Mouse (Mus musculus) layer of hippocampus, adult 9-10 months (tissue): ENCODE measurements around the gene Tns3.

Experiments used
- DNase-seq: peaks from one replicate; pipeline ENCODE4 v3.0.0; 2022; ENCODE audit warnings: low spot score

Gene Tns3

DNA sequence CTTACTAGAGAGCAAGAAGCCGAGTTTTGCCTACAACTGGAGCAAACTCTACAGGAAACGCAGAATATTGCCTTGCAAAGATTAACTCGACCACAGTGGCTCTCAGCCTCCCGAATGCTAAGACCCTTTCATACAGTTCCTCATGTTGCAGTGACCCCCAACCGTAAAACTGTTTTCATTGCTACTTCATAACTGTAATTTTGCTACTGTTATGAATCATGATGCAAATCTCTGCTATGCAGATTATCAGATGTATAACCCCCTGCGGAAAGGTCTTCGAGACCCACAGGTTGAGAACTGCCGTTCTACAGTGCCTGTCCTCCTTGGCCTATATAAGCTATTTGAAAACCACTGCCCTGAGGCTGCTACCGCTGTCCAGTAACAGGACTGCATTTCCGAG is 46.0 kb downstream of the Tns3 start:
- no peak for DNase-seq

DNA sequence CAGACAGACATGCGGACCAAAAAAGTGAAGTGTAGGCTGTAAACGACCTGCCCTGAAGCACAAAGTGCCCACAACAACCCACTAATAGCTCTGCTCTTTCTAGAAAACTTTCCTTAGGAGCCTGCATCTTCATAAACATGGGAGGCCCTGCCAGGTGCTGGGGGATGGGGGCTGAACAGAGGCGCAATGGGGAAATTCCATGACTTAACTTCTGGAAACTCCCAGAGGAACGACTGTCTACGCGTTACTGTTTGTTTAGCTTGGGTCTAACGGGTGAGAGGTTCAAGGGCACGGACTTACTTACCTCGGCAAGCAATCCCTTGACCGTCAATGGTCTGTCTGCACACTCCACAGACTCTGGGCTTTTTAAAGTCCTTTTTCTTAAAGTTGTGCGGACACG is 48.9 kb downstream of the Tns3 start:
- no peak for DNase-seq

DNA sequence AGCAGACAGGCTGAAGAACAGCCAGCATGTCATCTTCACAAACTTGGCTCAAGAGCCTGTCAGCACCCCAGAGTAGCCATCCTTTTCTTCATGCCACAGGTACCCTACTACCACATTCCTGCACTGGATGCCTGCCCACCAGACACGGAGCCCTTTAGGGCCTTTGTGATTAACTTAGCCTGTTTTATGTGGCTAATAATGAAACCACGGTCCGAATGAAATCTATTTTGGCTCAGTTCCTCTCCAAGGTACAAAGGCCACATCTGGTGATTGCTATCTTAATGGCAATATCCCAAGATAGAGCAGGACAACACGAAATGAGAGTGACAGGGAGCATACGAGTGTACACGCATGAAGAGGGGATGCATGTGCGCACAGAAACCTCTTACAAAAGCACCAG is 53.9 kb downstream of the Tns3 start:
- no peak for DNase-seq

DNA sequence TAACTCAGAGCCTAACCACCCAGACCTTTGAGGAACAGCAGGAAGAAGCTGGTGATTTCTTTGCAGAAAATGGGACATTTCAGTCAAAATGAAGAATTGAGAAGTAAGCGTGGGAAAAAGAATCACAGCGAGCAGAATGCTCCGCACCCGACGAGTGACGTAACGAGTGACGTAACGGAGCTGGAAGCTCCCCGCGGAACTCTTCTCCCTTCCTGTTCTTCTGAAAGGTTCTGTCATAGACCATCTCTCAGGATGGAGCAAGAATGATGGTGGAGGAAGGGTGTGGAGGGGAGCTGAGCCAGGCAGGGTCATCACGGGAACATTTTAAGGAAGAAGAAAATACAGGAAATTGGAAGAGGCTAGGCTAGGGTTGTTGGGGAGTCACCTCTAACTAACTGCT is 54.5 kb downstream of the Tns3 start:
- no peak for DNase-seq

DNA sequence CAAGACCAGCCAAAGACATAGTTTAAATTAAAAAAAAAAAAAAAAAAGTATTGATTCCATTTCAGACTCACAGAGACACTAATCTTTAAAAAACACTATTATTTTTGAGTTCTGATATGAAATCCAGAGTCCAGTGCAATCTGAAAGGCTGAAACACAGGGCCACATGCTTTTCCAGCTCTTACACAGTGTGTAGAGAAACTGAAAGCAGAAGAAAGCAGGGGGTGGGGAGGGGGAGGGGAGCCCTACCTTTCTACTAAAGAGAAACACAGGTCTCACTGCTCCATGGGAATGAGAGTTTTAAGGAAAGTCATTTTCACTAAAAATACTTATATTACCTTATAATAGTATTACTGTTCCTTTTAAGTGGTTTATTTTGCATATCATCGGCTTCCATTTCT is 57.2 kb downstream of the Tns3 start:
- no peak for DNase-seq

DNA sequence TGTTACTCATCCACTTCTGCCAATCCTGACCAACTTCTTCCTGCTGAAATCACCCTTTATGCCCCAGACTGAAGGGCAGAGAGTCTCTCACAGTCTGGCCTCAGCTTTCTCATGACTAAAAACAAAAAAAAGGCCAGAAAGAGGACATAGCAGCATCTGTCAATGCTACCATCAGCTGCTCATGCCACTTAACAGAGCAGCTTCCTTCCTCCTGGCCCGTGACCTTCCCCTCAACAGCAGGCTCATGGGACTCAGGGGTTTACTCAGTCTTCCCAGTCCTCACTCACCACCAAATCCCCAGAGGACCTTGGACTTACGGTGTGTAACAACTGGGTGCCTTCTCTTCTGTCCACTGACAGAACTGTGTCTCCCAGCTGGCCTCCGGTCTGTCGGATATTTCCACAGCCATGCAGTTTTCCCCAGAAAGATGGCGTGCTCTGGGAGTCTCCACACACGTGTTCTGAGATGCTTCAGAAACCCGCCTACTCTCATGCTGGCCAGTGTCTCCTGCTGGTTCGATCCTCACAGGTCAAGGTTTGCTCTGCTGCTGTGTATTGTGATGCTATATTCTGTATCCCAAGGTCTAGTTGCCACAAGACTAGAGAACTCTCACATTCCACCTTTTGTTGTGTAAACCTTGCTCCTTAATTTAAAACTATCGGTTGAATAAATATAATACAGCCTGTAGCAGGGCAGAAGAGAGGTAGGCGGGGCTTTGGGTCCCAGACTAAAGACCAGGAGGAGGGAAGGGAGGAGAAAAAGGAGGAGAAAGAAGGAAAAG is 59.4 kb downstream of the Tns3 start:
- DNase-seq = no peak

DNA sequence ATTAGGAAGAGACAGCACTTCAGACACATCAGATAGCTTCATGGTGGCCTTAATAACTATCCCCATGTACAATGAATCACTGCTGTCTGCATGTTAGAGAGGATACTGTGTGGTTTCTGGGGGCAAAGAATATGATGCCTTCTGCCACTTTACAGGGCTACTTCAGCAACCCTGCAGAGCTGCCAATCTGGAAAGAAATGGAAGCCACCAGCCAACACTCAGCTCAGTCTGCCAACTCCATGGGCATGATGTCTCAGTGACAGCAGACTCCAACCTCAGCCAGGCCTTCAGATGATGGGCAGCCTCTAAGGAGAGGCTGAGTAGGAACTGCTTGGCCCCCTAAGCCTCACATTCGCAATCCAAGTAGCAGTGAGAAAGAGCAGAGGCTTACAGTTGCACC is 61.7 kb downstream of the Tns3 start:
- no peak for DNase-seq

DNA sequence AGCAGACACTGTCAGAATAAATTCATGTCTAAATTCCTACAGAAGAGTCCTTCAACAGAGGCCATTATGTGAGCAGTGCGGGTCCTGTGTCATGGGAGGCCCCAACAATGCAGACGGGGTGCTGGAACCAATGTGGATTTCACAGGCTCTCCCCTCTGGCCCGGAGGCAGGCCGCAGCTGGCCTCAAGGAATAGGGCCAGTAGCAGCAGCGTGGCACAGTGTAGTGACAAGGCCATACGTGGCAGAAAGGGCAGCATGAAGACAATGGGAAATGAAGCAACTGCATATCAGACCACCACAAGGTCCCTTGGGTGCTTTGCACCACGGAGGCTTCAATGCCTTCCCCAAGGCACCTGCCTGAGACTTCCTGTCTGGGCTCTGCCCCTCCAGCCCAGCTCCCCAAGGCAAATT is 62.9 kb downstream of the Tns3 start:
- DNase-seq = no peak

DNA sequence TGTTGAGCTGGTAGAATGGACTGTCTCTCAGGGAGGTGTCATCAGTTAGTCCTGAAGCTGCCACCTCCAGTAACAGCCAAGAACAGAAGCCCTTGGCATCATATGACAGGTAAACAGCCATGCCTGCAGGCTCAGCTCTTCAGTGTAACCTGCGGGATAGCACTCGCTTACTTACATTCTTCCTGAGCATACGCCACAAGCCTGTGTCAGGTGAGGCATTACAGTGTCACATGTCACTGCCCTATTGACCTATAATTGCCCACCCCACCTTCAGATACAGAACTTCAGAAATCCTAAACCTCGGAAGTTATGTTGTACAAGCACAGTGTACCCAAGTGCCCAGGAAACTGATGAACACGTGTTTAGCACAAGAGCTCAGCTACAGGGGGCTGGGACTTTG is 68.7 kb downstream of the Tns3 start:
- no peak for DNase-seq

DNA sequence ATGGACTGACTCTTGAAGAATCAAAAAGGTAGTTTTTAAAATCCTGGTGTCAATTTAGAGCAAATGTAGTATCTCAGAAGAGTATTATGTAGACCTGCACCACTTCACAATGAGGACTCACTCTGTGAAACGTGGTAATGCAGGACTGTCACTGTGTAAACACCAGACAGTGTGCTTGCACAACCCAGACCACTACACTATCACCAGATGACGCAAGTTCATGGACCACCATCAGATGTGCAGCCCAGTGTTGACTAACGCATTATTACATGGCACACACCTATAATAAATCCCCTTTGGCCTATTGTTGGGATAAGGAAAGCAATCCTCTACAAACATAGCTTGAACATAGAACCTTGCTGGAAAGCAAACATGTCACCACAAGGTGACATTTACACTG is 71.2 kb downstream of the Tns3 start:
- no peak for DNase-seq

DNA sequence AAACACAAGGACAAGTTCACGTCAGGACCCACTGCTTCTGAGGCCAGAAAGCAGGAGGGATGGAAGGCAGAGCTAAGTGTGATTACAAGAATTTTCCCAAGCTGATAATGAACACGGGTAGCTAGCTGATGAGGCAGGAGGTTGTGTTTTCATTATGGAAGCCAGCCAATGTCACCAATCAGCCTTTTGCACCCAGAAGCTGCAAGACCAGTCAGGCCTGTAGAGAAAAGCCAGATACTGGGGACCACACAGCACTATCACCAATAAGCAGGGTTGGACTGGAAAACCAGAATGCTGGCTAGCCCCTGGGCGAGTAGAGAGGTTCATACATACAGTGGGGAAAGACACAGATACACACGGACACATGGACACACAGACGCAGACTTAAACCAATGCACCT is 73.1 kb downstream of the Tns3 start:
- DNase-seq = no peak

DNA sequence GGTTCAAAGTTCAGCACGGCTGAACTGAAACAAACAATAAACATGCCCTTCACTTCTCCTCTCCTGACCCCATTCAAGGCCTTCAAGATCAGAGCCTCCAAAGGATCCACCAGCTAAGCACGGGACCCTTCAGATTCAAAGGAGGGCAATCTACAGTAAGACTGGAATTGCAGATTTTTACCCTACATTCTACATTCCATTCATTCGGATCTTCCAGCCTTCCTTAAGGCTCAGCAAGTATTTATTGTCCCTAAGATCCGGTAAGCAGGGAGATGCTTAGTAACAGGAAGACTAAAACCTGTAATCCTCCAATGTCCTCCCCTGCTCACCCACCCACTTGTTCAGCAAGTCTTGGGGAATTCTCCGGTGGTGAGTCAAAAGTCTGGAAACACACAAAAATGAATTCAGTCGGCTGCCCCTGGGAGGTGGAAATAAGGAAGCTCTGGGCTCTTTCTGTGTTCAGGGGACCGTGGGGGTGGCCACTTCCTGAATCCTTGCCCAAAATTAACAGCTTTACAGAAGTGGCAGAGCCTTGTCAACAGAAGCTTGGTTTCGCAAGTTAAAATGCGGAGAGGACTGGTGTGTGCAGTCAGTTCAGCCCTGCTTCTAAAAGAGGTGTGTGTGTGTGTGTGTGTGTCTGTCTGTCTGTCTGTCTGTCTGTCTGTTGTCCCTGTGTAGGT is 75.0 kb downstream of the Tns3 start:
- DNase-seq = peak; percentile 46

DNA sequence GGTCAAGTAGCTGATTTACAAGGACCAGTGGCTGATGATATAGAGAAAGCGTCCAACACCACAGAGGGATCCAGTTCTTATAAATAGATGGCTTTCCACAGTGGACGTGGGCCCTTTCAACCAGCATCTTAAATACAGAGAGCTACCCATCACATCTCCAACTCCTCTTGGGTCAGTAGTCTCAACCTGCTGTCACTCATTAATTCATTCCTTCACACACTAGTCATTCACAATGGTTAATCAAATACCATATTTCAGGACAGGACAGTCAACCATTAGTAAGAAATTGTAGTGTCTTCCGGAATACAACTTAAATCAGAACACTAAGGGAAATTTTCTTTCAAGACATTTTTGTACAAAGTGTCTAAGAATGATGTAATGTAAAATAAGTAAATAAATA is 76.4 kb downstream of the Tns3 start:
- no peak for DNase-seq

DNA sequence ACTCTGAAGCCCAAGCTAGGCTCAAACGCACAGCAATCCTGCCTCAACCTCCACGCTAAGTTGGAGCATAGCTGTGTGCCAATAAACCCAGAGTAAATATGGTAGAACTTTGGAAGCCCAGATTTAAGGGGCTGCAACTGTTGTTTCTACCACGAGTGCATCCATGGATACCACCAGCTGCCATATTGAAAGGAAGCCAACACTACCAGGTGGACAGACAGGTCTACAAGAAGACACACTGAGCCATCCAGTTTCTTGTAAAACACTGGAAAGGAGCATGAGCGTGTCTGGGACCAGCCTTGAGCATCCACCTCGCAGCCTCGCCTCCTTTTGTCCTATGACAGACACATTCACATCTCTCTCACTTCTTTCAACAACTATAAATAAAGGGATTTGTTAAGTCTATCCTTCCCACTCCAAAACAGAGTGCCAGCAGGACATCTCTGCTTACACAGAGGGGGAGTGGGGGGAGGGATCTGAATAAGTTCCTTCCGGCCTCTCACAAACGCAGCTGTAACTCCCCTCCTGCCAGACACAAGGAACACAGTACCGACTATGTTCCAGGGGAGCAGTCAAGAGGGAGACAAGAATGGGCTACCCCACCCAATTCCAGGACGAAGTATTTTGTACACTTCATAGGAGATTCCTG is 77.2 kb downstream of the Tns3 start:
- DNase-seq = no peak

DNA sequence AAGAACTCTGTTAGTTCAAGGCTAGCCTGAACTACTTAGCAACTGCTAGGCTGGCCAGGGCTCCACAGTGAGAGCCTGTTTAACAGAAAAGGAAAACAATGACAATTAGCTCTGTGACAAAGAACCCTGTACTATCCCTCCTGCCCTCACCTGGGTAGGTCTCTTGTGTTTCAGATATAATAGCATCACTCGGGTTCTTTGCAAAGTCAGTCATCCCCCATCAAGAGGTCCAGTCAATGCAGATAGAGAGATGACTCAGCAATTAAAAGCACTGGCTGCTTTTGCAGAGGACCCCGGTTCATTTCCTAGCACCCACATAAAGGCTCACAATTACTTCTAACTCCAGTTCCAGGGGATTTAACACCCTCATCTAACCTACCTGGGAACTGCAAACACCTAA is 78.0 kb downstream of the Tns3 start:
- DNase-seq = no peak

DNA sequence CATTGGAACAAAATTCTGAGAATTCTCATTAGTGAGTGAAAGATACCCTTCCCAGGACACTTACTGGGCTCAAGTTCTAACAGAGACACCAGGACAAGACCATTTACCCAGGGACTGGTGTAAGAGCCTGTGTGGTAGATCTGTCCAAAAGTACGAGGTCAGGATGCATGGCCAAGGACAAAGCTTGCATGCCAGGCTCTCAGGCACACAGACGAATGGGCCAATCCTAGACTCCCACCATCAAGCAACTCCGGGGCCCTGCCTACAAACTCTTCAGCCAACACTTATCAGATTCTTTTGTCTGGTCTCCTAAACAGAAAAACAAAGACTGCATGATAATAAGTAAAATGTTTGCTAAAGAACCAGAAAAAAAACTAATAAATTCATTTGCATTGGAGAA is 78.6 kb downstream of the Tns3 start:
- no peak for DNase-seq

DNA sequence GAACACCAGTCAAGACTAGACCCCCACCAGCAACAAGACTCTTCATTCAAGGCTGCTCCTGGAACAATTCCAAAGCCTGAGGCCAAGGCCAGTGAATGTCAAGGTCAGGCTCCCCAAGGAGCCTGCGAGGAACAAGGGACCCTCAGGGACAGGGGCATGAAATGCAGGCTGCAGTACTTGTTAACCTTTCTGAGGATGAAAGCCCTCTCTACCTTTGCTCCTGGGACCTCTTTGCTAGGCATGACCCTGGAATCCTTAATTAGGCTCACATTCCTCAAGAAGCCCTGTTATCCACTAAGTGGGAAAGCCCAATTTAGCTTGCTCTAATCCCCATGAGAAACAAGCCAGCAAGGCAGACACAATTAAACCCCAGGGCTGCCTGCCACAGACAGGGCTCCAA is 79.4 kb downstream of the Tns3 start:
- no peak for DNase-seq

DNA sequence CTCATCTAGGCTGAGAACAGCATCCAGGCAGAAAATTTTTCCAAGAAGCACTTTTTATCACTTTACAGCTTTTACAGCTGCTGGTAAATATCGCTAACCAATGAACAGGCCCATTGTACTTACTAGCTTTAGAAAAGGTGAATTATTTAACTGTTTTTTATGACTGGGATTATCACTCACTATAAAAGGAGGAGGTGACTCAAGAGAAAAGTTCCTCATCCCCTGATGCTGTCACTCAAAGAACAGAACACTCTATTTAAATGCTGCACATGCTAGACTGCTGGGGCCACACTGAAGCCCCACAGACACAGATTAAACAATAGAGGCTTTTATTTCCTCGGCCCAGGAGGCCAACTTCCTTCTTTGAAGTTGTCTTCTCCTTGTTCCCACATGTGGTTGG is 80.0 kb downstream of the Tns3 start:
- DNase-seq = no peak

DNA sequence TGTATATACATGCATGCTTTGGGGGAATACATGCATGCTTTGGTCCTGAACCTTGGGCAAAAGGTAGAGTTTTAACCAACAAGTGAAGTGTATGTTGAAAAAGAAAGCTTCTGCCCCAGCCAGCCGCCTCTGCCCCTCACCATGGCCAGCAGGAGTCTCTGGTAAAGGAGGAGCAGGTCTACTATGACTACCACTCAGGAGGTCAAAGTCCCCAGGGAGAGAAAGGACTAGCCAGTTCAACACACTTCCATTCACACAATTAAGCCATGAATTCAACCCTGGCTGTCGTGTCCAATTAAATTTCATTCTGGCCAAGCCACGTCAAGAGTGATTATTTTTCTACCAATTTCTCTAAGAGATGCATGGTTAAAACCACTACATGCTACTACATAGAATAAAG is 81.2 kb downstream of the Tns3 start:
- no peak for DNase-seq

DNA sequence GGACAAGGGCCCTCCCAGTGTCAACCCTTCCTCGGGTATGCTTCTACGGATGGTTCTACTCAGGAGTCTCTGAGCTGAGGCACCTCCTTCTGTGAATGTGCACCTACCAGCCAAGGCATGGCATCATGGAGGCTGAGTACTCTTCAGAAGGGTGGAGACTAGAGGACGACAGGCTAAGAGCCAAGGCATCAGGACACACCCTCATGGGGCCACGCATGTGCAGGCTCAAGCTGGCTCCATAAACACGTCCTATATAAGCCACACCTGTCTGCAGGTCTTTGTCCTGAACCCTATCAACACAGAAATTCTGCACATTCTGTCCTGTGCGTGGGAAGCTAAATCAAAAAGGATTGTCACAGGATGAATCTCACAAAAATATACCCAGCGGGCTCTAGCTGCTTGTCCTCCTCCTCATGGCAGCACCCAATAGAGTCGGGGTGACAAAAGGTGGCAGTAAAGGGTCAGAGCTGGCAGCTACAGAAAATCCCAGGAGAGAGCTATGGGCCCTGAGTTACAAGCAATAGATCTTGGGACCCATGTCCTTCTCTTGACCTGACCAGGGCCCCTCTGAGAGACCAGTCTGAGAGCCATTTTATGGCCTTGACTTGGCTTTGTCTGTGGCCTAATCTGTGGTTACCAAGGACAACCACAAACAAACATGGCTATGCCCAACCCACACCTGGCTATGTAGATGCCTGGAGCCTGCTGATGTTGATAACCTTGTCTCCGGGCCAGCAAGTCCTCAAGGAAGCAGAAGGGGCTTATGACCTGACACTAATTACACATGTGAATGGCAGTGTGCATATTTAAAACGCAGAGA is 82.0 kb downstream of the Tns3 start:
- no peak for DNase-seq

DNA sequence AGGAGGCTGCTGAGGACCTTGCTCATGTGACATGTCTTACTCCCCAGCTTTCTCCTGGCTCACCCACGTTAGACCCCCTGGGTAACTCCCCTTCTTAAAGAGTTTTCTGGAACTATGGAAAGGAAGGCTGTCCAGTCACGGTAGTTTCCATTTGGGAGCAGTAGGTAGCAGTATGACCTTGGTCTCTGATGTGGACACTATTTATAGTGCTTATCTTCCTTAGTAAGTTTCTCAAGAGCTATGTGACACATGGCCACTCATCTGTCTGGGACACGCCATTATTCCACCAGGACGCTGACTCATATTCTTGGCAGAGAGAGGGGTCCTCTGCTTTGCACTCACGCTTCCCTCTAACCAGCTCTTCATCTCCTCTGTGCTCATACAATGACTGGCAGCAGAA is 84.5 kb downstream of the Tns3 start:
- no peak for DNase-seq
